In the genomic region with DNA sequence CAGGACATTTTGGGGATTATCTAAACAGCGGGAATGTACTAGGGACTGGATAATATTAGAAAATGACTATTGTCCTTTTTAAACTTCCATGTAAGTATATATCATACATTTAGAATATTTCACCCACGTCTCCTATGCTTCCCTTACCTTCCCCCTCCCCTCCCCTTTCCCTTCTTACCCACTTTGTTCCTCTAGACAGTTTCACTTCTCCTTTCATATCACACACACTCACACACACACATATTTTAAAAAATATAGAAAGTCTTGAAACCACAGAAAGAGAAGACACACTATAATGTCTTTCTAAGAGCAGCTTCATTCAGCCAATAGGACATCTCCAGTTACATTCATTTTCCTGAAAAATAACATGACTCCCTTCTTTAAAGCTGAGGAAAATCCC, we compare ENCODE assay signal across 20 mouse cellular contexts. TPM values are rescaled to one million over a fixed set of nuclear protein-coding genes. Genes with fewer than 3 reads are reported as not detected.
DNase-seq lines count a peak whose midpoint lies in the region; ATAC-seq lines count a peak whose summit lies in the region.
"Had no signal": no experiment of that assay in that cellular context is flagged by ENCODE, and none has a peak within 500 bp of the region (broad histone marks: within the 10 kb centered on the region; RNA-seq: fewer than 3 reads in every experiment).

No protein-coding gene starts in this region.

- peak; percentile 93 for ATAC-seq in granulocyte monocyte progenitor cell, adult 5-6 weeks (replicated peaks; ENCODE audit: poor library complexity, severe bottlenecking)
- ATAC-seq in monocyte, adult 5-6 weeks (replicated peaks; ENCODE audit: insufficient number of reproducible peaks, low FRiP score, low TSS enrichment, poor library complexity, severe bottlenecking), result peak; percentile 77; the same call in 1 of the 2 replicates
- ATAC-seq in inflammation-experienced regulatory T-cells, adult 6 months, result no peak
- ATAC-seq: forebrain, embryonic 15.5 days had no signal

- H3K4me3 ChIP-seq in limb, embryonic 10.5 days, result no peak overlapping the region
- H3K4me3 ChIP-seq: embryonic facial prominence, embryonic 12.5 days; forebrain, embryonic 15.5 days; heart, adult 2 months; heart, embryonic 12.5 days; hindbrain, embryonic 15.5 days had no signal

- WGBS in limb, embryonic 10.5 days, result 88% methylated on average over 2 of the region's 2 CpGs

- no peaks in the 10 kb centered on the region for H3K9me3 ChIP-seq in limb, embryonic 10.5 days (replicated peaks)
- H3K9me3 ChIP-seq: embryonic facial prominence, embryonic 12.5 days; forebrain, embryonic 15.5 days; heart, embryonic 12.5 days; hindbrain, embryonic 15.5 days had no signal

- peak; percentile 14 for DNase-seq in heart, adult 11 months
- DNase-seq in heart, adult 9 months (ENCODE audit: low spot score in 2 of 2), result no peak
- DNase-seq in ovary, postnatal 10 days (ENCODE audit: low spot score), result no peak
- no peak for DNase-seq in limb, embryonic 10.5 days (ENCODE audit: low spot score)
- DNase-seq: adrenal gland, adult 8-10 months; cerebellum, adult 11 months; cerebellum, adult 8-10 months; cerebellum, postnatal 14 days; gastrocnemius, postnatal 36 days; heart, adult 2 months had no signal

- peaks cover 2% of the 10 kb centered on the region for H3K4me1 ChIP-seq in limb, embryonic 10.5 days
- H3K4me1 ChIP-seq: hindbrain, embryonic 15.5 days had no signal

- H3K27me3 ChIP-seq in limb, embryonic 10.5 days (ENCODE audit: low read depth, poor library complexity, severe bottlenecking), result no peaks in the 10 kb centered on the region
- H3K27me3 ChIP-seq: forebrain, embryonic 15.5 days; hindbrain, embryonic 15.5 days had no signal

- no peak overlapping the region for H3K27ac ChIP-seq in limb, embryonic 10.5 days
- H3K27ac ChIP-seq: embryonic facial prominence, embryonic 12.5 days; forebrain, embryonic 15.5 days; heart, adult 2 months; hindbrain, embryonic 15.5 days had no signal

- H3K36me3 ChIP-seq in limb, embryonic 10.5 days, result no peaks in the 10 kb centered on the region
- H3K36me3 ChIP-seq: embryonic facial prominence, embryonic 12.5 days; forebrain, embryonic 15.5 days; heart, embryonic 12.5 days; hindbrain, embryonic 15.5 days had no signal

RNA-seq across cellular contexts. Expression of gene Onecut1, which starts 36.6 kb away (rescaled TPM):
- not detected in 2 replicates for total RNA-seq in granulocyte monocyte progenitor cell, adult 5-6 weeks (2014; fragmentation: Nextera tagmentation)
- not detected in 2 replicates for total RNA-seq in granulocyte monocyte progenitor cell, adult 5-6 weeks (2017)
- not detected in 3 replicates for total RNA-seq in monocyte, adult 5-6 weeks (2017)
- polyA plus RNA-seq in inflammation-experienced regulatory T-cells, adult 6 months (2017; shearing (Covaris generic)), result not detected
- polyA plus RNA-seq in limb, embryonic 10.5 days (2016; fragmentation: Nextera tagmentation; extraction: Ambion mirVana), result 0.08 TPM in 1 of 2 replicates, not detected in the other
- total RNA-seq: gastrocnemius, adult 8-10 months; gastrocnemius, postnatal 36 days; heart, adult 2 months; heart, postnatal 25 days had no signal
- polyA plus RNA-seq: heart, adult 2 months; heart, embryonic 16.5 days had no signal
